Mouse (Mus musculus): ENCODE data around the gene Pmm1. TPM values are rescaled to one million over a fixed set of nuclear protein-coding genes. Genes with fewer than 3 reads are reported as not detected.
"Not testable (repeated sequence)": the region's sequence is repeated elsewhere in the genome, so short reads cannot be mapped to it uniquely, and the experiment has no call there.

Gene Pmm1
- polyA plus RNA-seq (2016; fragmentation: Nextera tagmentation; extraction: Ambion mirVana), result 37.1 and 39.3 TPM in 2 replicates

DNA sequence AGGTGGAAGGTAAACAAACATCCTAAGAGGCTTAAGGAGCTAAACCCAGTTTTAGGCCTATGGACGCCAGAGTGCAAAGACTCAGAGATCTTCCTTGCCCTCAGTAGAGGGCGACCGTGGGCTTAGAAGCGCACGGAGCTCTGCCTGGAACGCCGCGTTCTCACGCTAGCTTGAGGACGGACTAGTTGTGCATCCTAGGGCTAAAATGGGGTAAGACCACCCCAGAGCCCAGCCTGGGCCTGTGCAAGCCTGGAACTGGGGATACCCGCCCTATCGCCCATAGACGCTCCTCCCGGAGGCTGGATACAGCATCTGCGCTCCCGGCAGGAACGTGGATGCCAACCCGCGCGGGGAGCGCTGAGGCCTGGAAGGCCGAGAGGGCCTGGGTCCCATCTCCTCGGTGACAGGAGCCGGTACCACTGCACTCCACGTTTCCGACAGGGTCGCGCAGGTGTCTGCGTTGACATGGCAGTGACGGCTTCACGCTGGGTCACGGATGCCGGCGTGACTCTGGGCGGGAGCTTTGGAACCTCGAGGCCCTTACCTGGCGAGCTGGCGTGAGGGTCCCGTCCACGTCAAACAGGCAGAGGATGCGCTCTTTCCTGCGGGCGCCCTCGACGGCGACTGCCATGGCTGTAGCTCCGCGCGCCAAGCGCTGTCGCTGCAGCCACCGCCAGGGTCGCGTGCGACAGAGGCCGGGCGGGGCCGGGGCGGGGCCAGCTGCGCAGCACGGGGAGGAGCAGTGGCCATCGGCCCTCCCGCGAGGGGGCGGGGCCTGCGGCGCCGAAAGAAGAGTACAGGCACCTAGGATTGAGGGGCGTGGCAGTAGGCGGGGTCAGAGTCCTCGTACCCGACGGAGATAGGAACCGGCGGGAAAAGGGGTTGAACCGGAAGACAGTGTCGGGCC, at the start of gene Pmm1:
Pmm1 (minus strand) TSS at position 760 of the 907 bp plus-strand sequence.
- Histone ChIP-seq H3K27me3 (ENCODE audit: poor library complexity, severe bottlenecking) (no peaks in the 10 kb centered on the region), H3K4me1 (peaks cover 30% of the 10 kb centered on the region), H3K36me3 (replicated peaks) (peaks cover 16% of the 10 kb centered on the region), H3K9me3 (no peaks in the 10 kb centered on the region), H3K27ac (peak within 1 kb of the TSS; percentile 88), H3K4me3 (peak within 1 kb of the TSS; percentile 79)
- WGBS, result under 1% methylated on average over 77 of the region's 77 CpGs
- peak; percentile 99 for DNase-seq (ENCODE audit: extremely low spot score, low spot score)

DNA sequence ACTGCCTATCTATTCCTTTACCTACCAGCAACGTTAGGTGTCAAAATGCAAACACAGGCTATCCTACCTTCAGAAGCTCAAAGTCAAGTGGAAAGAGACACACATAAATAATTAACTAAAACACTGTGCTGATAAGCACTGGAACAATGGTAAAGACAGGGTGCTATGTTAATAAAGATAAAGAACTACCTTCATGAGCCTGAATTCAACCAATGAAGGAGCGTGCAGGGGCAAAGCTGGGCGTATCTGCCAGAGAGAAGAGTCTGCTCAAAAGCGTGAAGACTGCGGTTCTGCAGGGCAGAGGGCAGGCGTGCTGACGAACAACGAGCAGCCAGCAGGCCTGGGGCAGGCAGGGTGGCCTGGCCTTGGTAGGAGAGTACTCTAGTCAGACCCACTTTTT, 43.5 kb upstream of the Pmm1 start:
- DNase-seq (ENCODE audit: extremely low spot score, low spot score), result no peak
- no peak overlapping the region for H3K27ac ChIP-seq
- peaks cover 65% of the 10 kb centered on the region for H3K36me3 ChIP-seq (replicated peaks)
- H3K4me1 ChIP-seq, result no peaks in the 10 kb centered on the region
- no peaks in the 10 kb centered on the region for H3K27me3 ChIP-seq (ENCODE audit: poor library complexity, severe bottlenecking)
- no peak overlapping the region for H3K4me3 ChIP-seq
- no peaks in the 10 kb centered on the region for H3K9me3 ChIP-seq
- WGBS, result 94% methylated on average over 8 of the region's 8 CpGs

DNA sequence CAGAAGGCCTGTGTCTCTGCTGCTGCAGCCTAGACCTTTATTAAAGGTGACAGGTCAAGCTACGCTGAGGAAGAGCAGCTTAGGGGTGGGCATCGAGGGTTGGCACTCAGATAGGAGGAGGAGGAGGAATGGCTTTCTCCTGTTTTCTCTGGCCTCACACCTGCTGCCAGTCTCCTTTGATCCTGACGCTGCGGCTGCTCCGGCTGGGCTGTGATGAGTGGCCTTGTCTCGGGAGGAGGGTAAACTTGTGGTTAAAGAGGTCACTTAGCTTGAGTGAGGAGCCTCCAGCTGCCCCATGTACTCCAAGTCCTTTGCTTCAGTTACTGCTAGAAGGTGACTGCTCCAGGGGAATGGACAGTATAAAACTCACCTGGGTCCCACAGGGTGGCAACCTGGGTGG, 33.3 kb upstream of the Pmm1 start:
- WGBS, result 91% methylated on average over 6 of the region's 6 CpGs
- DNase-seq (ENCODE audit: extremely low spot score, low spot score), result no peak
- H3K9me3 ChIP-seq, result no peaks in the 10 kb centered on the region
- peaks cover 62% of the 10 kb centered on the region for H3K36me3 ChIP-seq (replicated peaks)
- H3K27me3 ChIP-seq (ENCODE audit: poor library complexity, severe bottlenecking), result no peaks in the 10 kb centered on the region
- no peak overlapping the region for H3K27ac ChIP-seq
- H3K4me3 ChIP-seq, result no peak overlapping the region
- H3K4me1 ChIP-seq, result peaks cover 5% of the 10 kb centered on the region

DNA sequence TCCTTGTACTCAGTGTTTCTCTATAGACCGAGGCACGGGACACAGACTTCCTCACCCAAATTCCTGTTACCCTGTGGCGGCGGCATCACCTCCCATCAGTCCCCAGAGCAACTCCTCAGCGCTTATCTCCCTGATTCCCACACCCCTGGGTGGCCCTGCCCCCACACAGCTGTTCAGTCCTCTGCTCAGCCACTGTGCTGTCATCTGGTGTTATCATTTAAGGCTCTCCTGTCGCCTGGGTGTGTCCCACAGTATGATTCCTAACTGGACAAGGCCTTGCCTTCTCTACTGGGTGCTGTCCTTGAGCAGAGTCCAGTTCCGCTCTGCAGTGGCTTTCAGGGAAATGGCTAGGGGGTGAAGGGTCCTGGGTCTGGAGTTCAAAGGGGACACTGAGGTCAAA, 29.8 kb upstream of the Pmm1 start:
- DNase-seq (ENCODE audit: extremely low spot score, low spot score), result no peak
- Histone ChIP-seq H3K4me3 (no peak overlapping the region), H3K4me1 (peaks cover 11% of the 10 kb centered on the region), H3K9me3 (no peaks in the 10 kb centered on the region), H3K36me3 (replicated peaks) (peaks cover 29% of the 10 kb centered on the region), H3K27me3 (ENCODE audit: poor library complexity, severe bottlenecking) (no peaks in the 10 kb centered on the region), H3K27ac (no peak overlapping the region)
- WGBS, result 57% methylated on average over 7 of the region's 7 CpGs

DNA sequence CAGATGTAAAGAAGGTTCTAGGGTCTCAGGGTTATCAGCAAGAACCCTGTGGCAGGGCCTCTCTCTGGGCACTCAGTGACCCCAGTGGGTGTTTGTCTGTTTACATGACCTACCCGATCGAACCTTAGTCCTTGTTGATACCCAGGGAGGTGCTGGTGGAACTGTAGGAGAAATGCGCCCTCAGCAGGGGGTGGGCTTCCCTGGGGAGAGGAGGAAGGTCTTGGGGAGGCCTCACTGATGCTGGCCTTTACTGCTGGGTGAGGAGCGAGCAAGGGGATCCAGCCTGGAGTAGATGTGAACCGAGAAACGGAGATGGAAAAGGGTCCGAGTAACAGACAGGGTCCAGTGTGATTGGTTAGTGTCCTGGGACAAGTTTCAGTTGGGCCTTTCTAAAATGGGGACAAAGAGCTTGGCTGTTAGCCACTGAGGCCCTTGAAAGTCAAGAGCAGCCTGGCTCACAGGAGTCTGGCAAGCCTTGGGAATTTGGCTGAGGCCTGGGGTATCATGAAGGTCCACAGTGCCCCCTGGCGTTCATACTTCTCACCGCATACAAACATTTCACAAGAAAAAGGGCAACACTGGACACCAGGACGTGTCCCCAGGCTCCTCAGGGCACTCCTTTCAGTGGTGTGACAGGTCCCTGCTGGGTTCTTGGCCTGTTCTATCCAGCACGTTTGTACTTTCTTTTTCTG, 28.8 kb upstream of the Pmm1 start:
- DNase-seq (ENCODE audit: extremely low spot score, low spot score), result peak; percentile 85
- H3K36me3 ChIP-seq (replicated peaks), result peaks cover 19% of the 10 kb centered on the region
- no peaks in the 10 kb centered on the region for H3K9me3 ChIP-seq
- H3K4me3 ChIP-seq, result no peak overlapping the region
- H3K4me1 ChIP-seq, result peaks cover 21% of the 10 kb centered on the region
- H3K27me3 ChIP-seq (ENCODE audit: poor library complexity, severe bottlenecking), result no peaks in the 10 kb centered on the region
- peak overlapping the region; percentile 75 for H3K27ac ChIP-seq
- 47% methylated on average over 11 of the region's 11 CpGs for WGBS

DNA sequence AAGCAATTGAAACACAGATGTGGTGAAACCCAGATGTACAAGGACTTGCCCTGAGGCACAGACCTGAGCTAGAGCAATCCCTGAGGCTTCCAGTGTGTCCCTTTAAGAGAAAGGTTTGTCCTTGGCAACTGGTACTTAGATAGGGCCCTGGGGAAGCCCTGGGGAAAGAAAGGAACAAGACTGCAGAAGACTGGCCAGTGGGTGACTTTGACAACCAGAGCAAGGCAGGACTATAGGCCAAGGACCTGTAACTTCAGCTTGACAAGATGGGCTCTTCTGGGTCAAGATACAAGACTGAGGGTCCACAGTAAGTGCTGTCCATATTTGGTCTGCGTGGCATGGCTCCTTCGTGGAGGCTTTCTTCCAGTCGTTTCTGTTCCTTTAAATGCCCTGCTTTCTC, 26.9 kb upstream of the Pmm1 start, which contains the start of gene Xrcc6:
Xrcc6 (plus strand) TSS at position 190 of the 400 bp plus-strand sequence.
- H3K27ac ChIP-seq, result no peak within 1 kb of the TSS
- 83% methylated on average over 3 of the region's 3 CpGs for WGBS

DNA sequence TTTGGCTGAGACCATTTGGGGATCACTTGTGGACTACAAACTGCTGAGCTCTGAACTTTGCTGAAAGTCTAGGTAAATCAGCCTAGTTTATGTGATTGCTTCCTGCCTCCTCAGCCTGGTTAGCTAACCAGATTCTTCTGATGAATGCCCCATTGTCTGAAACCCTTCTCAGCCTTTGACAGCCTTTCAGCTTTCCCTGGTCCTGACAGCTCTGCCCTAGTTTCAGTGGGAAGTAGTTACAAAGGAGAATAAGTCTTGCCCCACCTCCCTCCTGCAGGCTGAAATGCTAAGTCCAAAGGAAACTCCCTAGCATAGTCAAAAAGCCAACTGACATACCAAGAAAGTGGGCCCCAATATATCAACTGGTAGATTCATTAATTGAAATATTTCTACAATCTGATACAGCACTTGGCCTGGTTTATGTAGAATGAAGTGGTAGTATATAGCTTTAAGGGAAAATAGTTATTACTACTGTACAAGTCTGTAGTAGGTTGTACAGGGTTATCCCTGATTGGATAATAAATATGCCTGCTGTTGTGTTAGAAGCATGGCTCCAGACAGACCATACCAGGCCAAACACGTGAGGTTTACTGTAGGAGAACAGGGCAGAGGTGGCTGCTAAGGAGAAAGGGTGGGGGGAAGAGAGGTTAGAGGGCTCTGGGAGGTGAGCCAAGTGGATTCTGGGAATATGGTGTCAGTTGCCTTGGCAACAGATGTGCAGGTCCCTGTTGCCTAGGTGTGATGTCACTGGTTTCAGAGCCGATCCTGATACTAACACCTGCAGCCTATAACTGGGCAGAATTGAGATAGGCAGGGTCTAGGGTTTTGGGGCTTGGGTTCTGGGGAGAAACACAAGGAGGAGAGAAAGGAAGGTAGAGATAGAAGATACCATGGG, 24.8 kb upstream of the Pmm1 start:
- Histone ChIP-seq H3K4me1 (peaks cover 22% of the 10 kb centered on the region), H3K27me3 (ENCODE audit: poor library complexity, severe bottlenecking) (no peaks in the 10 kb centered on the region), H3K36me3 (replicated peaks) (no peaks in the 10 kb centered on the region), H3K9me3 (no peaks in the 10 kb centered on the region), H3K4me3 (no peak overlapping the region), H3K27ac (peak overlapping the region; percentile 63)
- 73% methylated on average over 2 of the region's 2 CpGs for WGBS
- DNase-seq (ENCODE audit: extremely low spot score, low spot score), result no peak

More for the DNA sequence above, 26.9 kb upstream of the Pmm1 start, which contains the start of gene Xrcc6:
- H3K4me1 ChIP-seq, result peaks cover 22% of the 10 kb centered on the region
- H3K36me3 ChIP-seq (replicated peaks), result peaks cover 2% of the 10 kb centered on the region
- no peak for DNase-seq (ENCODE audit: extremely low spot score, low spot score)
- no peaks in the 10 kb centered on the region for H3K9me3 ChIP-seq
- H3K4me3 ChIP-seq, result no peak within 1 kb of the TSS
- no peaks in the 10 kb centered on the region for H3K27me3 ChIP-seq (ENCODE audit: poor library complexity, severe bottlenecking)

DNA sequence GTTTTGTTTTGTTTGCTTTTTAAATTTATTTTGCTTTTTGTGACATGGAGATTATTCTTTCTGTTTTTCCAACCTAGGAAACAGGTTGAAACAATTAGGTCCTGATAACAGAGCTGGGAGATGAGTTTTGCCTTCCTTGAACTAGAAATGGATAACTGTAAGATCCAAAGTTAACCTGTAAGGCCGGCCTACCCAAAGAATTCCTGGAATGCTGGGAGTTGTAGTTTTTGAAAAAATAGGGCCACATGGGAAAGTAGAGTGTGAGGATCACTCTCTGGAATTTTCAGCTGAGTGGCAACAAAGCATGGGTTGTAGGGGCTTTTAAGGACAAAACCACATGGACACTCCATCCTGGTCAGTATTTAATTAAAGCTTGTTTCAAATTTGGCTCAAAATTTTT, 21.4 kb upstream of the Pmm1 start:
- 66% methylated on average over 1 of the region's 1 CpGs for WGBS
- no peak overlapping the region for H3K27ac ChIP-seq
- no peaks in the 10 kb centered on the region for H3K36me3 ChIP-seq (replicated peaks)
- no peaks in the 10 kb centered on the region for H3K9me3 ChIP-seq
- no peak overlapping the region for H3K4me3 ChIP-seq
- peaks cover 18% of the 10 kb centered on the region for H3K4me1 ChIP-seq
- no peak for DNase-seq (ENCODE audit: extremely low spot score, low spot score)
- no peaks in the 10 kb centered on the region for H3K27me3 ChIP-seq (ENCODE audit: poor library complexity, severe bottlenecking)

DNA sequence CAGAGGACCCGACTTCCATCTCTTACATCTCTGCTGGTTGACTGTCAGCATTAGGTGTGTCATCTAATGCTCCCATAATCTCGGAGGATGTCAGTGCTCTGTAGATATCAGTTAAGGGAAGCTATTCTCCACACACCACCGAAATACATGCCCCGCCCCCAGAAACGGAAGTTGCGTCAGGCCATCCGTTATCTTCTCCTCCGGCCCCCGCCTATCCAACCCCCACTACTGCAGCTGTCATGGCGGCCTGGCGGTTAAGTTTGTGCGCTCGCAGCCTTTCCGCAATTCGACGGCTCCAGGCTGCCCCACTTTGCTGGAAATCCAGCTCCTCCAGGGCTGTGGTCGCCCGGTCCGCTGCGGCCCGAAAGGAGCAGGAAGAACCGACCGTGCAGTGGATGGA, 19.6 kb upstream of the Pmm1 start, which contains the start of gene 1700029P11Rik:
1700029P11Rik (plus strand) TSS at position 220 of the 400 bp plus-strand sequence.
- Histone ChIP-seq H3K27me3 (ENCODE audit: poor library complexity, severe bottlenecking) (no peaks in the 10 kb centered on the region), H3K4me1 (peaks cover 9% of the 10 kb centered on the region), H3K9me3 (no peaks in the 10 kb centered on the region), H3K27ac (no peak within 1 kb of the TSS), H3K4me3 (no peak within 1 kb of the TSS), H3K36me3 (replicated peaks) (no peaks in the 10 kb centered on the region)
- no peak for DNase-seq (ENCODE audit: extremely low spot score, low spot score)
- WGBS, result 94% methylated on average over 23 of the region's 23 CpGs

DNA sequence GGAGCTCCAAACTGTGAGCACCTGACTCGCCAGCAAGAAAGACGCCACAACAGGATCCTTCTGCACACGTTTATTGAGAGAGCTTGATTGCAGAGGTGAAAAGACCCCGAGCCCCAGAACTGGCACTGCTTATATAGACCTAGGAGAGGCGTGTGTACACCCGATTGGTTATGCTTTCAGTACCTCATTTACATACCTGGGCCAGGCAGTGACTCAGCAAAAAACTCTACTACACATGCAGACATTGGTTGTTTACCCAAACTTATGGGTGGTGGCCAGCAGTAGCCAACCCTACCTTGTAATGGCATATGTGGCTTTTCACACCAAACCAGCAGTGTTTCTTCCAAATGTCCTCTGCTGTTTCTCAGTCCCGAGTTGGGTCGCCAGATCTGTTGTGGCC, 14.4 kb upstream of the Pmm1 start:
- not testable (repeated sequence) for H3K27me3 ChIP-seq (ENCODE audit: poor library complexity, severe bottlenecking); DNase-seq (ENCODE audit: extremely low spot score, low spot score); H3K4me3 ChIP-seq; H3K4me1 ChIP-seq; H3K36me3 ChIP-seq (replicated peaks); H3K27ac ChIP-seq
- H3K9me3 ChIP-seq, result peaks cover 15% of the 10 kb centered on the region
- 92% methylated on average over 8 of the region's 8 CpGs for WGBS

DNA sequence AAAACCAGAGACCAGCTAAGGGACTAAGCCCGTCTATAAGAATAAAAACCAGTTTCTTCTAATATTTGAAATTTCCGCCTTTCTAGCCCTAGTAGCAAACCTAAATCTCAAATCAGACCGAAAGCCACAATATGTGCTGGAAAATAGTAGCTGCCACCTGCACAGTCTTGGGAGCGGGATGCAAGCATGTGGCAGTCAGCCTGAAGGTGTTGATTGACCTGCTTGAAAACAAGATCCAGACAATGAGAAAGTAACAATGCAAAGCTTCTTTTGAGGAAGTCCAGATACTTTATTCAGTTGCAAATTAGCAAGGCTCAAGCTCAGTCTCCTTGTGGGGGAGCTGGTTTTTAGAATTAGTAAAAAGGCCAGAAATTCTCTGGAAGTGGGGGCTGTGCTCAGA, 9.8 kb upstream of the Pmm1 start:
- not testable (repeated sequence) for DNase-seq (ENCODE audit: extremely low spot score, low spot score); H3K36me3 ChIP-seq (replicated peaks); H3K27ac ChIP-seq; H3K4me3 ChIP-seq; H3K27me3 ChIP-seq (ENCODE audit: poor library complexity, severe bottlenecking)
- Histone ChIP-seq H3K9me3 (peaks cover 15% of the 10 kb centered on the region), H3K4me1 (peaks cover 15% of the 10 kb centered on the region)
- WGBS, result 89% methylated on average over 4 of the region's 4 CpGs

DNA sequence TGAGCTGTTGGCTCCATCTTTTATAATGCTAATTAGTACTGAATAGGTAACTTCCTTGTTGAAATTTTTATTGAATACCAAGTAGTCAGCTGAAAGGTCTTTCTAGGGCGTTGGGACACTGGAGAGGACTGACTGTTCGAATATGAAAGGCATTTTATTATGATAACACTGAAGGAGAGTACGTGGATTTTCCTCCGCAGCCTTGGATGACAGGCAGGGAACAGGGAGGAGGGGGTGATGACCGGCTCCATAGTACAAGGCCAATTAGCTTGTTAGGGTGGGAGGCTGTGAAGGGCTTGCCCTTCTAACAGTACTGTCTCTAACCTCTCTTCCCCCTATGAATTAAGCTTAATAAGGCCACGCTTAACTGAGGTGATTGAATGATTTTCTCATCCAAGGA, 8.9 kb upstream of the Pmm1 start:
- DNase-seq (ENCODE audit: extremely low spot score, low spot score); H3K4me3 ChIP-seq; H3K27me3 ChIP-seq (ENCODE audit: poor library complexity, severe bottlenecking); H3K27ac ChIP-seq; H3K36me3 ChIP-seq (replicated peaks): not testable (repeated sequence)
- whole genome bisulfite sequencing, result 80% methylated on average over 6 of the region's 6 CpGs
- Histone ChIP-seq H3K4me1 (peaks cover 20% of the 10 kb centered on the region), H3K9me3 (peaks cover 15% of the 10 kb centered on the region)
